Mouse (Mus musculus): ENCODE data around the gene Jade2.

DNA sequence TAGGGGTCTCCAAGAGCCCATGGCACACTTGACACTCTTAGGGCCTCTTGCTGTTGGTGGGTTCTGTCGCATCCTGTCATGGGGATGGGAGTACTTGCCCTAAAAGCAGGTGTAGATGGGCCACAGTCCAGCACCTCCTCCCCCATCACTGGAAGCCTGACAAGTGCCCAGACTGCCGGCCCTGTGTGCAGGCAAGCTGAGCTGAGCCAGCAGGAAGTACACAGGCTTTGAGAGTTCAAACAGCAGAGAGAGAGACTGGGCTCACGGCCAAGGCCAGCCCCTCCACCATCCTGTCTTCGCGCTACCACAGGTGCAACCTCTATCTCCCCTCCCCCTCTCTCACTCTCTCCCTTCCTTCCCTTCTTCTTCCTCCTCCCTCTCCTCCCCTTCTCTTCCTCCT is 26.2 kb upstream of the Jade2 start:
- TF ChIP-seq CTCF (IDR thresholded peaks at IDR 0.05; ENCODE audit: borderline replicate concordance, insufficient read depth, low read depth, low read length), result no peak
- no peak for TF ChIP-seq POLR2A (IDR thresholded peaks at IDR 0.05; ENCODE audit: borderline replicate concordance, insufficient read depth, low read length)

All from cerebellum, adult 2 months (tissue).